Mouse (Mus musculus) forebrain, embryonic 12.5 days (tissue): ENCODE measurements around the gene Sun5. TPM values are rescaled to one million over a fixed set of nuclear protein-coding genes. Genes with fewer than 3 reads are reported as not detected.
"Not testable (repeated sequence)": the region's sequence is repeated elsewhere in the genome, so short reads cannot be mapped to it uniquely, and the experiment has no call there.

Experiments
- ATAC-seq: fragments of 200-750 bp; cut with Nextera tagmentation; 2 replicates; pipeline ENCODE4 v1.8.0; 2017; ENCODE audit warnings: moderate TSS enrichment; ENCODE audit not compliant: low FRiP score
- H3K27ac ChIP-seq: fragments of 300-500 bp; sonication (generic); 2 replicates; pipeline ENCODE4 v1.5.1; 2016; ENCODE audit warnings: mild to moderate bottlenecking
- H3K27me3 ChIP-seq: fragments of 300-500 bp; sonication (generic); 2 replicates; pipeline ENCODE4 v1.6.1; 2016; ENCODE audit warnings: mild to moderate bottlenecking
- H3K36me3 ChIP-seq: fragments of 300-500 bp; sonication (generic); replicated peaks from 2 replicates; pipeline ENCODE4 v1.6.1; 2016; ENCODE audit warnings: mild to moderate bottlenecking
- H3K4me1 ChIP-seq: fragments of 300-500 bp; sonication (generic); 2 replicates; pipeline ENCODE4 v1.6.1; 2016
- H3K4me2 ChIP-seq: fragments of 300-500 bp; sonication (generic); 2 replicates; pipeline ENCODE4 v1.6.1; 2016; ENCODE audit warnings: mild to moderate bottlenecking, moderate library complexity
- H3K4me3 ChIP-seq: fragments of 300-500 bp; sonication (generic); replicated peaks from 2 replicates; pipeline ENCODE4 v1.5.1; 2016; ENCODE audit warnings: mild to moderate bottlenecking
- H3K9ac ChIP-seq: fragments of 300-500 bp; sonication (generic); 2 replicates; pipeline ENCODE4 v1.6.1; 2016; ENCODE audit warnings: mild to moderate bottlenecking
- H3K9me3 ChIP-seq: fragments of 300-500 bp; sonication (generic); 2 replicates; pipeline ENCODE4 v1.6.1; 2016
- polyA plus RNA-seq: library from polyadenylated mRNA; unstranded; fragments of >200 nt; fragmentation: Nextera tagmentation; extraction: Ambion mirVana; gene quantifications from 2 replicates; pipeline ENCODE4 v1.2.1, GENCODE M21; 2016

Sun5 gene
- polyA plus RNA-seq, 1 experiment from 2014 or later, result not detected

DNA sequence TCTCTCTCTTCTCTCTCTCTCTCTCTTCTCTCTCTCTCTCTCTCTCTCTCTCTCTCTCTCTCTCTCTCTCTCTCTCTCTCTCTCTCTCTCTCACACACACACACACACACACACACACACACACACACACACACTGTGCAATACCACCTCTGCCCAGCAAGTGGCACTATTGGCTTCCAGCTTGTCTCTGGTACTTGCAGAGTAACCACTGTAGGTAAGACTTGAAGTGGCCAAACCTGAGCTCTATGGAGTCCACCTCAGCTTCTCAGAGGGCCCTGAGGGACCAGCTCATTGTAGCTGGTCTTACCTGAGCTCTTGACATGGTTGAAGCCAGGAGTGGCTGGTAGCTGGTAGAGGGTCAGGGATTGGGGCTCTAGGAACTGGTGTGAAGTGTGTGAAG is 63.4 kb downstream of the Sun5 start:
- H3K27ac ChIP-seq, H3K4me3 ChIP-seq, H3K9me3 ChIP-seq, H3K9ac ChIP-seq, H3K4me1 ChIP-seq, ATAC-seq, H3K4me2 ChIP-seq, H3K36me3 ChIP-seq, H3K27me3 ChIP-seq: not testable (repeated sequence)

Other genes starting within 250 kb of the Sun5 start
- gene Commd7, start 238.3 kb downstream of the Sun5 start, polyA plus RNA-seq, result 67.3 and 68.6 TPM in 2 replicates
- gene Dnmt3b, start 221.6 kb downstream of the Sun5 start, polyA plus RNA-seq, result 9.2 and 10.7 TPM in 2 replicates
- 0.10 TPM in 1 of 2 replicates, not detected in the other for gene Dnmt3c, start 174.4 kb downstream of the Sun5 start, polyA plus RNA-seq
- gene Mapre1, start 129.8 kb downstream of the Sun5 start, polyA plus RNA-seq, result 385 and 409 TPM in 2 replicates
- not detected in 2 replicates for gene Efcab8, start 91.2 kb downstream of the Sun5 start, polyA plus RNA-seq
- gene Bpifb2, start 4.0 kb upstream of the Sun5 start, polyA plus RNA-seq, result not detected in 2 replicates
- not detected in 2 replicates for gene Bpifb6, start 29.3 kb upstream of the Sun5 start, polyA plus RNA-seq
- not detected in 2 replicates for gene Bpifb3, start 47.1 kb upstream of the Sun5 start, polyA plus RNA-seq
- 0.13 TPM in 1 of 2 replicates, not detected in the other for gene Bpifb4, start 67.1 kb upstream of the Sun5 start, polyA plus RNA-seq
- gene Bpifa6, start 103.9 kb upstream of the Sun5 start, polyA plus RNA-seq, result not detected in 2 replicates
- gene Bpifa2, start 137.2 kb upstream of the Sun5 start, polyA plus RNA-seq, result not detected in 2 replicates